Mouse (Mus musculus) left cerebral cortex, postnatal 4 days (tissue): ENCODE results near the gene Mapkapk2. TPM values are rescaled to one million over a fixed set of nuclear protein-coding genes. Genes with fewer than 3 reads are reported as not detected.
A peak's percentile ranks its signal among the peaks of the same experiment; 100 is the strongest.

Experiments used
- DNase-seq: peaks from one replicate; pipeline ENCODE4 v3.0.0-alpha.2; 2022
- intact Hi-C: fragments of 180-260 bp; cut with DNase I; formaldehyde crosslinking; loops from one replicate; pipeline ENCODE4 v1.15.1; 2025
- total RNA-seq, 2 experiments: library from RNA; stranded (reverse); gene quantifications; 2 replicates each; pipeline ENCODE4 v1.2.3; 2021

The Mapkapk2 gene
- total RNA-seq, 2 experiments from 2014 or later = 32.1 to 35.4 TPM

DNA sequence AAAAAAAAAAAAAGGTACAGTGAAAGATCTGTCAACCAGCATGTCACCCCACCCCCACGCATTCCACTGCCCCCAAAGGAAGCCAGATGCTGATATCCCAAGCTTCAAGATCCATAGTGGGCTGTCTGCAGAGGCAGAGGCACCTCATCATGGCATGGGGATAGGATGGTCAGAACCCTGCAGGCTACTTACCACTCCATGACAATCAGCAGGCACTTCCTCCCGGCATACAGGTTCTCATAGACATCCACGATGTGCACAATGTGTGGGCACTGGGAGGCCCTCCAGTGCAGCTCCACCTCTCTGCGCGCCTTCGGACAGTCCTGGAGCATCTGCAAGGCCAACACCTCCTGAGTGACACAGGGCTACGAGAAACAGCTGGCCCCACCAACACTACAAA, 39.2 kb downstream of the Mapkapk2 start:
- no peak for DNase-seq
- intact Hi-C loops = loop anchor here (5.0 to 10.0 kb wide), 3 partner anchors 271 to 514 kb away; partner anchors contain the start of genes Gm29427 and Yod1

DNA sequence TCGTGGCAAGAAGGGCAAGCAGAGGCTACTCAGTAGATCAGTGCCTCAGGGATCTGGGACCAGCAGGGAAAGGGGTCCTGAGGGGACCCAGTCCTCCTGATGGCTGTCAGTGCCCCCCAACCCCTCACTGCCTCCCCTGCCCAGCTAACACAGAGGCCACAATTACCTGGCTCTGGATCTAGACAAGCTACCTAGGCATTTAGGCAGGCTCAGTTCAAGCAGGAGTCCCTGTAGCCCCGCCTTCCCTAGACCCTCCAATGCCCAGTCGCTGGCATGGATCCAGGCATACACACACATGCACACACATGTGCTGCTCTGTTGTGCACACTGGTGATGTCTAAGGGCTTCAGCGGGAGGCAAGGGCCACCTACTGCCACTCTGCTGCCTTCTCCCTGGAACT, 43.4 kb downstream of the Mapkapk2 start:
- intact Hi-C loops = loop anchor here (10.0 kb wide), 1 partner anchor 509 kb away; no protein-coding TSS in a partner anchor
- DNase-seq = no peak

DNA sequence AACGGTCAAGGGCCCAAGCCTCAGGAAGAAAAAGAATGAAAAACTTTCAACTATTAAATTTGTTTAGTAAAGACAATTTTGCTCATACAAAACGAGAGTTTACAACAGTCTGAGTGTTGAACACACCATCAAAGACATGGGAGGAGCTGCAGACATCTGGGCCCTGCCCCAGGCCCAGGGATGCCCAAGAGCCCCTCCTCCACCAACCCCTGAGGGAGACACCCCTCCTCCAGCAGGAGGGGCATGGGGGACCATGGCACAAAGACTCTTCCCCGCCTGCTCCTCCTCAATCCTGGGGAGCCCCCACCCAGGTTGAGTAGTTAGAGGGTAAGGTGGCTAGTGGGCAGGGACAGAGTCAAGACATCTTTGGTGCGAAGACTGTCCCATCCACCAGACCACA, 44.0 kb downstream of the Mapkapk2 start:
- DNase-seq = no peak
- intact Hi-C loops = loop anchor here (2.0 to 10.0 kb wide), 2 partner anchors 177 to 509 kb away; no protein-coding TSS in a partner anchor

DNA sequence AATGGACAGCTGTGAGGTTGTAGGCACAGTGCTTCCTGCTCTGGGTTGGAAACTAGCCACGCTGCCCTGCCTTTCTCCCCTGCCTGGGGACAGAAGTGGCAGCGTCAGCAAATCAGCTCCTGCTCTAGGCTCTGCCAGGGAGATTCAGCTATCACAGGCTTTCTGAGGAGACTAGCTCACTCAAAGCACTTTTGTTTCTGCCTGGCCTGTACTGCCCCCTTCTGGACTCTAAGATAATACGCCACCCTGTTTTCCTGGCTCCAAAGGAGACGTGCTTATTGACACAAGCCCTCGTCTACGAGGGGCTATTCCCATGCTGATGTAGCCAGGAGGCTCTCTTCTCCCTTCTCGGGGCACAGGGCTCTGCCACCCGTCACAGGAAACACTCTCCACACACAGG, 44.4 kb downstream of the Mapkapk2 start:
- intact Hi-C loops = loop anchor here (2.0 to 10.0 kb wide), 2 partner anchors 176 to 508 kb away; no protein-coding TSS in a partner anchor
- peak; percentile 60 for DNase-seq

DNA sequence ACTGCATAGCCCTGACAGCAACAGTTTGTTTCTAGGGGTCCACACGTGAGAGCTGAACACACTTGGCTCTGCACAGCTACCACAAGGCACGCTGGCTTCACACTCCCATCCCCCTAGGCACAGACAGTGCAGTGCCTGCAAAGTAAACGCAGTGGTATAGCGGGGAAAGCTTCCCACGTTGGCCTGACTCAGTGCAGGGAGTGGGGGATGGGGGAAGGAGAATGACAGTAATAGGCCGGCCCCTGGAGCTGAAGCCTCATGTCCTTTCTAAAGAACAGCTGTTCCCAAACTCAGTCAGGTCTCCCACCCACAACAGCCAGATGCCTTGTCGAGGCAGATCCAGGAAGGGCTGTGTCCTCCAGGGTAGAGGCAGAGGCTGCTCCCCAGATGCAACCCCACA, 46.6 kb downstream of the Mapkapk2 start:
- intact Hi-C loops = loop anchor here (10.0 kb wide), 1 partner anchor 506 kb away; no protein-coding TSS in a partner anchor
- no peak for DNase-seq

DNA sequence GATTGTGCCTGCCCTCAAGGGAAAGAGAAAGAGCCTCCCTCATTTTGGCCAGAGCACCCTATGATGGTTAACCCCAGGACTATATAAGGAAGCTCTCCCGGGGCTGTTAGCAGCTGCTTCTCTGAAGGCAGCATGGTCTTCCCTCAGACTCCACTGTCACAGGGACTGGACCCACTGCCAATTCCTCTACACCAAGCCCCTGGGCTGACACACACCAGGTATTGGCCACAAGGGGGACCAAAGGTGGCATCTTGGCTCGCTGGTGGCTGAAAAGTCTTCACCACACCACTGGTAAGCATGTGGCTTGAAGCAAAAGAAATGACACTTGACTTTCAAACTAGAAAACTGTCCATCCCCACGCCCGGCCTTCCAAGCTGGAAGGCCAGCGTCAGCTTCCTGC, 47.0 kb downstream of the Mapkapk2 start:
- intact Hi-C loops = loop anchor here (10.0 kb wide), 1 partner anchor 506 kb away; no protein-coding TSS in a partner anchor
- DNase-seq = no peak

DNA sequence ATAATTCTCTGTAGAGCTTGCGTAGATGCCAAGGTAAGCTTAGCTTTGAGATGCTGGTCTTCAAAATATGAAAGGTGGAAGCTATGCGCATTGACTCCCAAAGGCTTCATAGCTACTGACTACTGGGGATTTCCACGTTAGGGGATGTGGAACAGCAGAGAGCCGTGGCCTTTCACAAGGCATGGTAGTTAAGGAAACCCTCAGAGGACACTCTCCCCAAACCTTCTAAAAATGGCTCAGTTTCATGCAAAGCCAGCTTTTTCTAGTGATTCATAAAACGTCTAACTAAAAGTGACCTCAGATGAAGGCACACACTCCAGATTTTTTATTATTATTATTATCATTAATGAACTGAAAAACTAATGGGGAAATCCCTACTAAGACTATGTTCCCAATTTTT, 47.6 kb downstream of the Mapkapk2 start:
- DNase-seq = no peak
- intact Hi-C loops = loop anchor here (10.0 kb wide), 1 partner anchor 505 kb away; no protein-coding TSS in a partner anchor

DNA sequence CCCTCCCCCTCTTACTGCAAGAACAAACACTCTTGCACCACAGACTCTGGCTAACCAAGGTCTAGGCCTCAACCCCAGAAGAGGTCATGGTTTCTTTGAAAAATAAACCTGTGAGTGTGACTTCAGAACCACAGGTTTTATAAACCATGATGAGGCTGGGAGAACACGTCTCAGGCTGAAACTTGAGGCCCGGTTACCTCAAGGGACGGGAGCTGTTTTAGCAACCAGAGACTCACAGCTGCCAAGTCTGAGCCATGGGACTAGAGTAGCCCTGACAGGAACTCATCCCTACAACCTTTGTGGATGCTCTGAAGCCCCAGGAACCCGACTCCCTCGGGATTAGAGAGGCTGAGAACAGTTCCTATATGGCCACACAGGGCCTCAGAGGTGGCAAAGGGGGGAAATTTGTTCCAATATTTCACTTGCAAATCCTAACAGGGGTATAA, 48.2 kb downstream of the Mapkapk2 start:
- intact Hi-C loops = no loop called here
- DNase-seq = no peak

DNA sequence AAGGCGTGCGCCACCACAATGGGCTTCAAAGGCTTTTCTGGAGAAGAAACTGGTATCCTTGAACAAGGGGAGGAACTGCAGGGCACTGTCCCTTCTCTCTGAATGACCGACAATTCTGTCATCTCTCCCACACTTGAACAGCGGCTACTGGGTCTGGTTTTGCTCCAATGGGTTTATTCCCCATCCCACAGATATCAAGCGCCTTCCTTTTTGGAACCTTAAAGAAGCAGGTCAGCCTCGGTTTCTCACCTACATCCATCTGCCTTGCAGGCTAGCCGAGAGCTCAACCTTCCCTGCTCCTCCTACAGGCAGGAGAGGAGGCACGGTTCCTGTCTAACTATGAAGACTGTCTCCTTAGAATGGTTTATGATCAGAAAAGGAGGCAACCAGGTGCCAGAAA, 48.7 kb downstream of the Mapkapk2 start:
- DNase-seq = no peak
- intact Hi-C loops = no loop called here

DNA sequence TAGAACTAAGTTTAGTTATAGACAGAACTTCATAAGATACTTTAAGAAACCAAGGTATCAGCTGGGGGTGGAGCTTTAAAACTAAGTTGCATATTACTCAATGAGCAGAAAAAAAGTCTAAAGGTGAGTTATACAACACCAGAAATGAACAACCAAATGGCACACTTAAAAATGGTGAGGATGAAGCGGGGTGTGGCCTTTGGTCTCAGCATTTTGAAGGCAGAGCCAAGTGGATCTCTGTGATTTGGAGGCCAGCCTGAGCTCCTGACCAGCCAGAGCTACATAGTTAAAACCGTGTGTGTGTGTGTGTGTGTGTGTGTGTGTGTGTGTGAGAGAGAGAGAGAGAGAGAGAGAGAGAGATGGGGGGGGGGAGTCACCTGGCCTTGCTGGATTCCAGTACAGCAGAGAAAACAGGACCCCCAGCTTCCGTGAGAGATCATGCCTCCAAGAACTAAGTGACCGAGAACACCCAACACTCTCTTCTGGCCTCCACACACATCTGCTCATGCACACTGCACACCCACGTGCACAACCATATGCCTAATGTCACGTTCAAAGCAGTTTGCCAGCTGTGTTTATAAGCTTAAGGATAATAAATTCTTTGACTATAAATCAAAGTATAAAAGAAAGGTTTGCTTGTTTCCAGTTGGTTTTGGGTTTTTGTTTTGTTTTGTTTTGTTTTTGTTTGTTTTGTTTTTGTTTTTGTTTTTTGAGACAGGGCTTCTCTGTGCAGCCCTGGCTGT, 49.3 kb downstream of the Mapkapk2 start:
- no peak for DNase-seq
- intact Hi-C loops = no loop called here

DNA sequence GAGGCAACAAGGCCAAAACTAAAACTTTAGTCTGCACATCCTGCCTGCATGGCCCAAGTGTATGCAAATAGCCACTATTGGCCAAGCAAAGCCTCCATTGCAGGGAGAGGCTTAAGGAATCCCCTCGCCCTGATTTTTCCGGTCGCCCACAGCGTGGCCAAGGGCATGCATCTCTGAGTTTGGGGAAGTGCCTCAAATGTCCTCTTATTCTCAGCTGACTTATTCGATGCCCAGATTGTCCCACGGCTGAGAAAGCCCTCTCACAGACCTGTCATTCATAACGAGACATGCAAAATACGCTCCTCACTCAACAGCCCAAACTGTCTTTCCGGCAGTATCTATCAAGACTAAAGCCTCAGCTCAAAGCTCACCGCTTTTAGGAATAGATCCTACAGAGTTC, 51.0 kb downstream of the Mapkapk2 start:
- no peak for DNase-seq
- intact Hi-C loops = no loop called here

DNA sequence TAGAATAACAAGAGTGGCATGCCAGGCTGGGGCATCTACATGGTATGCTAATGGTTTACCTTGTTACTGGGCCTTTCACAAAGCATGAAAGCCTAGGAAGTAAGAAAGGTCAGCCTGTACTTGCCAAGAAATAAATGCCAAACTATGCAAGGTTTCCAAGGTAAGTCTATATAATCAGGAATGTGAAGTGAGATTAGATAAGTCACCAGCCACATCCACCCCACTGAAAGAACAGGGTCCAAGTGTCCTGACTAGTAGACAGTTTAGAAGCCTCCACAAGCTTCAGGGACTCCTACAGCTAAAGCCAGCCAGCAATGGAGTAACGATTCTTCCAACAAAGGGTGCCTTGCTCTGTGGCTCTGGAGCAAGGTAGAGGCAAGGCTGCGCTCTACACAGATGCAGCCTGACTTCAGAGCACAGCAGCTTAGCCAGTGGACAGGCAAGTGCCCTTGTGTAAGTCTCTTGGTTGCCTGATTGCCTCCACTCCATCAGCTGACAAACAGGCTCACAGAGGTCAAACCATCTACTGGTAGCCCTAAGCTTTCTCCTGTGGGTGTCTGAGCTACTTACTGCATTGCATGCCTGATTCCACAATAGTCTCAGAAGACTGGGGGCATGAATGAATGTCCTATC, 51.8 kb downstream of the Mapkapk2 start:
- intact Hi-C loops = no loop called here
- no peak for DNase-seq

DNA sequence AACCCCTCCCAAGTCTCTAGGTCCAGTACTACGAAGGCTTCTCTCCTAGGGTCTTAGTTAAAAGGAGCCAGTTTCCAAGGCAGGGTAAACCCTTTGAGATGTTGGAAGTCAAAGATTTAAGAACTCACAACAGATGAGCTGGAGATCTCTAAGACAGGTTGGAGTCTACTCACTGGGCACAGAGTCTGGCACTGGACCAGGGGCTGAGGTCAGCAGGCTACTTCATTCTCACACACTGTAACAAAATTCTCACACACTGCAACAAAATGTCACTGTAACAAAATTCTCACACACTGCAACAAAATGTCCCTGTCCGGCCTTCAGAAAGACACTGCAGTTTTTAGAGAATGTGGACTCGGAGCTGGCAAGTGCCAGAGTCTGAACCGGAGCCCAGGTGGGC, 54.0 kb downstream of the Mapkapk2 start:
- DNase-seq = no peak
- intact Hi-C loops = no loop called here

DNA sequence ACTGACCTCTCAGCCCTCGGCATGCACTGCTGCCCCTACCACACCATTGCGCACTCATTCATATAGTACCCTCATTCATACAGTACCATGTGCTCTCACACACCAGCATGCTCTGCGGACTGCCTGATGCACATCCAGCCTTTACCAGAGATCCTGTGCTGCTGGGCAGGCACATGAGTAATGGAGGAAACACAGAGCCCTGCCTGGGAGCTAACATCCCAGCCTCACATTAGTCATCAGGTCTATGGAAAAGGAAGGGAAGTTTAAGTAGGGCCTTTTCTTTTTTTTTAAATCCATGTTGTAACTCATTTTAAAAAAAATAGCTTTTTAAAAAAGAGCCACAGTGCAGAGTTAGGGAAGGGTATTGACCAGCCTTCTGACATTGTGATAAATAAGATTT, 54.9 kb downstream of the Mapkapk2 start:
- DNase-seq = no peak
- intact Hi-C loops = no loop called here

DNA sequence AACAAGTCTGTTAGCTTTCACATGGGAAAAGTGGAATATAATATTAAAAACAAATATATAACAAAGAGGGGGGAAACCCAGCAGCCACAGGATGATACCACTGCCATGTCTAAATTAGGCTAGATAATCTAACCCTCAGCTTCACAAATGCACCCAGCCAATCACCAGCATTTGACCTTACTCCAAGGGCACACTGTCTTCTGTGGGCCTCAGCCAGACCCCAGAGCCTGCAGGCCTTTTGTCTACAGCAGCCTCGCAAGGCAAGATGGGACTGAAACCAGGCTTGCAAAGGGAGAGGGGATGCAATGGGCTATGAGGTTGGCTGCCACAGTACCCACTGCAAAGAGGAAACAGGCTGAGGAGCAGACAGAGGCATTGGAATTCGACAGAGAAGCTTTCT, 55.4 kb downstream of the Mapkapk2 start:
- no peak for DNase-seq
- intact Hi-C loops = no loop called here

DNA sequence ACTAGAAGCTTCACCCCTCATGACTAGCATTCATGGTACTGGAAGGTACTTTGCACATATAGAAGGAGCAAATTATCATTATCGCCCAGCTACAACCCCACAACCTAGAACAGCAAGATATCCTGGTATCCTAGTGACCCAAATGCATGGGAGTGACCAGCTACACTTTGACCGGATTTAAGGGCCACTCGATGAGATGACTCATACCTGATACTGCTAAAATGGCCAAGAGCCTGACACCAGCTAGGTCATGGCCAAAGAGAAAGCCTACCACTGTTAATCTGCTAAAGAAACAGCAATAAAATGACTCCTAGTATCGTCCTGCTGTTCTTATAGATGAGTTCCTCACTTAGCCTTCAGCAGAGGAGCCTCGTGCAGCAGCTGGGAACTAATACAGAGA, 58.1 kb downstream of the Mapkapk2 start:
- no peak for DNase-seq
- intact Hi-C loops = no loop called here

DNA sequence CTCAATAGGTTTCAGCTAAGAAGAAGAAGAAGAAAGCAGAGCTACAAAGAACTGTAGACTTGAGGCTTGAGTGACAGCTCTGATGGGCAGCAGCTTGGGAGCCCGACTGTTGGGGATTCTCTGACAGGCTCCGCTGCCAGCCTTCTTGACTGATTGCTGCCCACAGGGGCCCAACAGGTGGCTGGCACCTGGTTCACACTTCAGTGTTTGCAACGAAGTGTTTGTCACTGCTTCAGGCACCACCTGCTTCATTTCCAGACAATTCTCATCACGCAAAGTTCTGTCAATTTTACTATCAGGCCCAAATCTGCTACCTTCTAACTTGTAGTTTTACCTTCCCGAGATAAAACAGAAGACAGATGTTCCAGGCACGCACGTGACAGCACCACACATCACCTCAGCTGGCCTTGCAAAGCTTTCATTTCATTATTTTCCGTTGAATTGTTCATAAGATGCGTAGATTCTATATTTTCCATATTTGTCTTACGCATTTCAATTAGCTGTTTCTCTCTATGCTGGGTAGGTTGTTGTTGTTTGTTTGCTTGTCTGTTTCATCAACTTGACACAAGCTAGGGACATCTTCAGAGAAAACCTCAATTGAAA, 59.1 kb downstream of the Mapkapk2 start:
- intact Hi-C loops = no loop called here
- DNase-seq = no peak

DNA sequence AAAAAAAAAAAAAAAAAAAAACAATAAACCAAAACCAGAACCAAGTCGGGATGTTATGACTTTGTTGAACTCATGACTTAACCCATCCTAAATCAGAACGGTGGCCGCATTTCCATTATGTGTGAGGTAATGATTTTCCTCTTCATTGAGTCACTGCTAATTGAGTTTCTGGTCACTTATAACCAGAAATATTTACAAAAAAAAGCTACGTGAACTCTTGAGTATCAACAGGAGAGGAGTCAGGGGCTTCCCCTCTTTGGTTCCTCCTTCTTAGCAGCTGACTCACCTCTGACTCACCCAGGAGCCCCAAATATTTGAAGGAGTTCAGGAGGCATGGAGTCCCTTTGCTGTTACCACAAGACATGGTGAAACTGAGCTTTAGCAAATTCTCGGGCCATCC, 59.6 kb downstream of the Mapkapk2 start:
- intact Hi-C loops = no loop called here
- DNase-seq = no peak

DNA sequence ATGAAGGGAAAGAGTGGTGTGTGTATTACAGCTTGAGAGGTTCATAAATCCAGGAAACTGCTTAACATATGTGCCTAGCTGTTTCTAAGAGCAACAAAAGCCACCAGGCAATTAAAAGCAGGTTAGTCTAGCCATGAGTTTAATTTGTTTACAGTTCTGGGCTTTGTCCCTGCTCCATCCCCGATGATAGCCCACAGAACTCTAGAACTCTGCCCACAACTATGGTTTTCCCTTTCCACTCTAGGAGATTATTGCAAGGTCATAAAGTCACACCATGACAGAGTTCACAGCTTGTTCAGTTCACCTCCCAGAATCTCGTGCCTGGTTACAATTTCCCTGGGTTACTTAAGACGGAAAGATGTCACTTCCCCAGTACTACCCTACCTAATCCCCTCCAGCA, 66.4 kb downstream of the Mapkapk2 start:
- DNase-seq = no peak
- intact Hi-C loops = no loop called here

DNA sequence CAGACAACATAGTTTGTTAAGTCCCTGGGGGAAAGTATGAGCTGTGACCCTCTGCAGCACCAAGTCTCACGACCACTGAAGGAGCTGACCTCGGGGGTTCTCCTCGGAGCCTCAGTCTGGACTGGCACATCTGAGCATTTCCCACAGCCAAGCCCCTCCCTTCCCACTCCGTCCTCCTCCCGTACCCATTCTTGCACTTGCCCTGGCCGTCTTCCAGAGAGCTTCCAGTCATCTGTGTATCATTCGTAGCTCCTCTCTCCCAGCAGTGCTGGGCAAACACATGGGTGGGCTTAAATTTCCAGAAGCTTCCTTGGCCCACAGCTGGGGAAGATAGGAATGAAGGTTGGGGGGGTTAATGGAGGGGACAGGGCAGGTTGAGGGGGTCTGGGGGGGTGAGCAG, 67.4 kb downstream of the Mapkapk2 start:
- intact Hi-C loops = no loop called here
- DNase-seq = peak; percentile 62

DNA sequence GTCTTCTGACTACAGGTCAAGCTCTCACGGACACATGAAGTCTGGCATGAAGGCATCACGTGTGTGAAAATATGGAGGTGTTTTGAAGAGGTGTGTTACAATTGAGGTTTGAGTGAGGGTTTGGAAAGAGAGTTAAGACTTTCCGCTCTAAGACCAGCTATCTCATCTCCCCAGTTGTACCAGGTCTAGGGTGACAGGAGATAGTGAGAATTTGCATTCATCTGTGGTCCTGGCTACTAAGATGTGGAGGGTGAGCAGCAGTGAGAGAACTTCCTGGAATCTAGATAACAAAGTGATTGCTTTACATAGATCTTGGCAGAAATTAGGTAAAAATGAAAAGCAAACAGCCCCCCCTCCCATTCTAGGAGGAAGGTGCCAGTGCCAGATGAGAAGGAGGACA, 68.4 kb downstream of the Mapkapk2 start:
- no peak for DNase-seq
- intact Hi-C loops = no loop called here

DNA sequence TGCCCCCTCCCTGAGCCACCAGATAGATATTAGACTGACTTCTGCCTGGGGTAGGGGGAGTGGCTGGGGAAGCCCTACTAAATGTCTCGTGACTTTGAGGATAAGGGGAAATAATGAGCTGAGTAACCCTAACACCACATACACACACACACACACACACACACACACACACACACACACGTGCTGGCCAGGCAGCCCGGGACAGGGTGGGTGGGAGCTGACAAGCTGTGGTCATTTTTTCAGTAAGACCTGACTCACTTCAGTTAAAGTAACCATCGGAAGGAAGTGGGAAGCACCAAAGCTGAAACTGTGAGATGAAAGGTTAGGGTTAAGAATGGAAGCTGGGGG, 71.8 kb downstream of the Mapkapk2 start:
- intact Hi-C loops = no loop called here
- DNase-seq = no peak
